9 mouse cellular contexts compared by ENCODE assay signal in genomic region chr11:104233574-104234206, GRCm38 (mm10). TPM values are rescaled to one million over a fixed set of nuclear protein-coding genes. Genes with fewer than 3 reads are reported as not detected.
DNase-seq lines count a peak whose midpoint lies in the region; ATAC-seq lines count a peak whose summit lies in the region.
"Had no signal": no experiment of that assay in that cellular context is flagged by ENCODE, and none has a peak within 500 bp of the region (broad histone marks: within the 10 kb centered on the region; RNA-seq: fewer than 3 reads in every experiment).

No protein-coding gene starts in this region.

- H3K27me3 ChIP-seq in kidney, embryonic 16.5 days (ENCODE audit: insufficient read depth, low read length) = peaks cover 57% of the 10 kb centered on the region
- H3K27me3 ChIP-seq in heart, embryonic 13.5 days (replicated peaks) = peaks cover 85% of the 10 kb centered on the region
- peaks cover 45% of the 10 kb centered on the region for H3K27me3 ChIP-seq in midbrain, embryonic 13.5 days

- H3K4me3 ChIP-seq in kidney, embryonic 16.5 days (ENCODE audit: low read length) = peak overlapping the region; percentile 1
- H3K4me3 ChIP-seq in heart, embryonic 13.5 days = peak overlapping the region; percentile 22
- H3K4me3 ChIP-seq in midbrain, embryonic 13.5 days (replicated peaks) = peak overlapping the region; percentile 80

- H3K4me1 ChIP-seq in kidney, embryonic 16.5 days (ENCODE audit: insufficient read depth, low read length) = peaks cover 36% of the 10 kb centered on the region
- peaks cover 40% of the 10 kb centered on the region for H3K4me1 ChIP-seq in heart, embryonic 13.5 days
- H3K4me1 ChIP-seq in midbrain, embryonic 13.5 days (replicated peaks) = peaks cover 59% of the 10 kb centered on the region

- no peak for DNase-seq in kidney, adult 18-20 months
- DNase-seq in cerebellum, adult 9-11 months = peak; percentile 61
- no peak for DNase-seq in testis, postnatal 10 days (ENCODE audit: low spot score)
- no peak for DNase-seq in thymus, postnatal 0 days (ENCODE audit: low spot score)
- DNase-seq in adrenal gland, adult 18-20 months (ENCODE audit: low spot score in 2 of 2) = no peak

- no peak for ATAC-seq in kidney, embryonic 16.5 days (ENCODE audit: low FRiP score, low TSS enrichment)
- no peak for ATAC-seq in heart, embryonic 13.5 days (ENCODE audit: extremely low read depth, insufficient number of reproducible peaks, low FRiP score, low TSS enrichment)
- ATAC-seq in midbrain, embryonic 13.5 days = no peak

- peak overlapping the region; percentile 7; the same call in 1 of the 2 replicates for H3K4me2 ChIP-seq in kidney, embryonic 16.5 days (replicated peaks; ENCODE audit: low read depth, low read length)
- peak overlapping the region; percentile 100 for H3K4me2 ChIP-seq in heart, embryonic 13.5 days
- H3K4me2 ChIP-seq in midbrain, embryonic 13.5 days (replicated peaks) = peak overlapping the region; percentile 79

- no peaks in the 10 kb centered on the region for H3K9me3 ChIP-seq in kidney, embryonic 16.5 days (ENCODE audit: low read length)
- no peaks in the 10 kb centered on the region for H3K9me3 ChIP-seq in heart, embryonic 13.5 days
- no peaks in the 10 kb centered on the region for H3K9me3 ChIP-seq in midbrain, embryonic 13.5 days

- no peak overlapping the region for H3K9ac ChIP-seq in kidney, embryonic 16.5 days (replicated peaks; ENCODE audit: low read length)
- H3K9ac ChIP-seq in heart, embryonic 13.5 days = peak overlapping the region; percentile 33; the same call in 1 of the 2 replicates
- H3K9ac ChIP-seq in midbrain, embryonic 13.5 days (replicated peaks) = peak overlapping the region; percentile 95

- H3K36me3 ChIP-seq in kidney, embryonic 16.5 days (ENCODE audit: insufficient read depth, low read length) = no peaks in the 10 kb centered on the region
- no peaks in the 10 kb centered on the region for H3K36me3 ChIP-seq in heart, embryonic 13.5 days
- H3K36me3 ChIP-seq in midbrain, embryonic 13.5 days = no peaks in the 10 kb centered on the region

- no peak overlapping the region for H3K27ac ChIP-seq in kidney, embryonic 16.5 days (ENCODE audit: low read length)
- H3K27ac ChIP-seq in heart, embryonic 13.5 days (replicated peaks) = no peak overlapping the region
- H3K27ac ChIP-seq in midbrain, embryonic 13.5 days = peak overlapping the region; percentile 98

- WGBS in kidney, embryonic 16.5 days = 3% methylated on average over 30 of the region's 30 CpGs
- WGBS in heart, embryonic 13.5 days = 3% methylated on average over 30 of the region's 30 CpGs
- 2% methylated on average over 30 of the region's 30 CpGs for WGBS in midbrain, embryonic 13.5 days

RNA-seq across cellular contexts. Expression of gene Mapt, which starts 2.5 kb away (rescaled TPM):
- polyA plus RNA-seq in kidney, embryonic 16.5 days (2015; fragmentation: Nextera tagmentation; extraction: Ambion mirVana) = 10.3 and 11.7 TPM in 2 replicates
- 1.1 and 1.2 TPM in 2 replicates for polyA plus RNA-seq in heart, embryonic 13.5 days (2015; fragmentation: Nextera tagmentation; extraction: Ambion mirVana)
- polyA plus RNA-seq in midbrain, embryonic 13.5 days (2015; fragmentation: Nextera tagmentation; extraction: Ambion mirVana) = 537 and 610 TPM in 2 replicates
- 0.41 and 0.61 TPM in 2 replicates for polyA plus RNA-seq in thymus, postnatal 0 days (2015; fragmentation: Nextera tagmentation; extraction: Ambion mirVana)
- total RNA-seq in adrenal gland, adult 18-20 months (2021) = 100 to 1,000 TPM; 128 to 208 TPM

RNA-seq across cellular contexts. Expression of gene Sppl2c, which starts 47.6 kb away (rescaled TPM):
- not detected in 2 replicates for polyA plus RNA-seq in kidney, embryonic 16.5 days (2015; fragmentation: Nextera tagmentation; extraction: Ambion mirVana)
- not detected in 2 replicates for polyA plus RNA-seq in heart, embryonic 13.5 days (2015; fragmentation: Nextera tagmentation; extraction: Ambion mirVana)
- not detected in 2 replicates for polyA plus RNA-seq in midbrain, embryonic 13.5 days (2015; fragmentation: Nextera tagmentation; extraction: Ambion mirVana)
- not detected in 2 replicates for polyA plus RNA-seq in thymus, postnatal 0 days (2015; fragmentation: Nextera tagmentation; extraction: Ambion mirVana)
- total RNA-seq in adrenal gland, adult 18-20 months (2021) = not detected
- polyA plus RNA-seq: intestine, embryonic 14.5 days had no signal

Comparison
In these comparisons a context has a peak if more than half of its experiments do, and no peak if none do; other contexts are left out.
1. H3K4me2 ChIP-seq: peak in every context shown above with its lines; median percentile 100 in heart, embryonic 13.5 days; 79 in midbrain, embryonic 13.5 days; 7 in kidney, embryonic 16.5 days.
2. H3K4me3 ChIP-seq: peak in every context shown above with its lines; median percentile 80 in midbrain, embryonic 13.5 days; 22 in heart, embryonic 13.5 days; 1 in kidney, embryonic 16.5 days.
3. RNA of gene Mapt, which starts 2.5 kb away (polyA plus RNA-seq): 537 to 610 TPM in midbrain, embryonic 13.5 days; 10.3 to 11.7 TPM in kidney, embryonic 16.5 days, 1.1 to 1.2 TPM in heart, embryonic 13.5 days and 0.41 to 0.61 TPM in thymus, postnatal 0 days; every median in the first group is over 10 times any median in the second.